Mouse (Mus musculus) forebrain, embryonic 15.5 days (tissue): ENCODE measurements around the gene Opcml. TPM values are rescaled to one million over a fixed set of nuclear protein-coding genes. Genes with fewer than 3 reads are reported as not detected.

ENCODE experiments used
- ATAC-seq: fragments of 200-750 bp; cut with Nextera tagmentation; replicated peaks from 2 replicates; pipeline ENCODE4 v1.8.0; 2017; ENCODE audit warnings: mild to moderate bottlenecking, moderate TSS enrichment, moderate library complexity
- H3K27ac ChIP-seq: fragments of 300-500 bp; sonication (generic); replicated peaks from 2 replicates; pipeline ENCODE4 v1.5.1; 2015; ENCODE audit warnings: mild to moderate bottlenecking, inconsistent platforms
- H3K27me3 ChIP-seq: fragments of 300-500 bp; sonication (generic); 2 replicates; pipeline ENCODE4 v1.6.1; 2015; ENCODE audit warnings: inconsistent platforms
- H3K36me3 ChIP-seq: fragments of 300-500 bp; sonication (generic); 2 replicates; pipeline ENCODE4 v1.6.1; 2015; ENCODE audit warnings: mild to moderate bottlenecking, inconsistent platforms
- H3K4me1 ChIP-seq: fragments of 300-500 bp; sonication (generic); 2 replicates; pipeline ENCODE4 v1.6.1; 2015; ENCODE audit warnings: inconsistent platforms
- H3K4me2 ChIP-seq: fragments of 300-500 bp; sonication (generic); replicated peaks from 2 replicates; pipeline ENCODE4 v1.6.1; 2015; ENCODE audit warnings: mild to moderate bottlenecking, inconsistent platforms
- H3K4me3 ChIP-seq: fragments of 300-500 bp; sonication (generic); 2 replicates; pipeline ENCODE4 v1.5.1; 2015; ENCODE audit warnings: mild to moderate bottlenecking, inconsistent platforms
- H3K9ac ChIP-seq: fragments of 300-500 bp; sonication (generic); replicated peaks from 2 replicates; pipeline ENCODE4 v1.6.1; 2015; ENCODE audit warnings: mild to moderate bottlenecking, inconsistent platforms
- H3K9me3 ChIP-seq: fragments of 300-500 bp; sonication (generic); 2 replicates; pipeline ENCODE4 v1.6.1; 2016; ENCODE audit warnings: inconsistent platforms
- WGBS: fragments of 180-500 bp; shearing (Covaris S2); methylation state at CpG from one replicate; pipeline ENCODE4 v1.1.7; 2015; ENCODE audit warnings: mixed read lengths; 5-methylcytosine and 5-hydroxymethylcytosine counted together
- polyA plus RNA-seq: library from polyadenylated mRNA; unstranded; fragments of >200 nt; fragmentation: Nextera tagmentation; extraction: Ambion mirVana; gene quantifications from 2 replicates; pipeline ENCODE4 v1.2.1, GENCODE M21; 2015

Opcml gene
- polyA plus RNA-seq, 1 experiment from 2014 or later = 54.4 TPM

GRCm38 (mm10) chr9:28806666-28807065 lies 1016.1 kb downstream of the Opcml start:
- no peak overlapping the region for H3K27ac ChIP-seq
- H3K4me2 ChIP-seq = no peak overlapping the region
- no peaks in the 10 kb centered on the region for H3K36me3 ChIP-seq
- H3K4me3 ChIP-seq = no peak overlapping the region
- no peaks in the 10 kb centered on the region for H3K27me3 ChIP-seq
- ATAC-seq = no peak
- no peaks in the 10 kb centered on the region for H3K4me1 ChIP-seq
- no peaks in the 10 kb centered on the region for H3K9me3 ChIP-seq
- no peak overlapping the region for H3K9ac ChIP-seq

GRCm38 (mm10) chr9:28822060-28822459 lies 1031.5 kb downstream of the Opcml start:
- H3K36me3 ChIP-seq = no peaks in the 10 kb centered on the region
- ATAC-seq = peak; percentile 69; the same call in 1 of the 2 replicates
- H3K9ac ChIP-seq = no peak overlapping the region
- no peaks in the 10 kb centered on the region for H3K27me3 ChIP-seq
- no peak overlapping the region for H3K4me2 ChIP-seq
- H3K4me3 ChIP-seq = no peak overlapping the region
- peak overlapping the region; percentile 64 for H3K27ac ChIP-seq
- peaks cover 10% of the 10 kb centered on the region; the same call in 1 of the 2 replicates for H3K4me1 ChIP-seq
- no peaks in the 10 kb centered on the region for H3K9me3 ChIP-seq
- 71% methylated on average over 3 of the region's 3 CpGs for WGBS

GRCm38 (mm10) chr9:28822466-28822865 lies 1031.9 kb downstream of the Opcml start:
- no peak for ATAC-seq
- Histone ChIP-seq H3K4me3 (no peak overlapping the region), H3K4me2 (no peak overlapping the region), H3K9me3 (no peaks in the 10 kb centered on the region), H3K27ac (no peak overlapping the region), H3K4me1 (peaks cover 10% of the 10 kb centered on the region; the same call in 1 of the 2 replicates), H3K27me3 (no peaks in the 10 kb centered on the region), H3K9ac (no peak overlapping the region), H3K36me3 (no peaks in the 10 kb centered on the region)
- WGBS = 79% methylated on average over 5 of the region's 5 CpGs

- no peak overlapping the region for H3K4me3 ChIP-seq
- no peaks in the 10 kb centered on the region for H3K9me3 ChIP-seq
- WGBS = 72% methylated on average over 2 of the region's 2 CpGs
- H3K9ac ChIP-seq = no peak overlapping the region
- H3K4me2 ChIP-seq = no peak overlapping the region
- no peaks in the 10 kb centered on the region for H3K36me3 ChIP-seq
- no peak overlapping the region for H3K27ac ChIP-seq
- ATAC-seq = no peak
- peaks cover 10% of the 10 kb centered on the region; the same call in 1 of the 2 replicates for H3K4me1 ChIP-seq
- H3K27me3 ChIP-seq = no peaks in the 10 kb centered on the region
Measured at GRCm38 (mm10) chr9:28825821-28826220, 1035.2 kb downstream of the Opcml start.

GRCm38 (mm10) chr9:28845961-28846570 lies 1055.5 kb downstream of the Opcml start:
- peaks cover 7% of the 10 kb centered on the region for H3K4me1 ChIP-seq
- H3K4me2 ChIP-seq = no peak overlapping the region
- 8% methylated on average over 2 of the region's 2 CpGs for WGBS
- no peaks in the 10 kb centered on the region for H3K36me3 ChIP-seq
- H3K27ac ChIP-seq = 0 out of 2 replicates have a peak overlapping the region, but pooled peaks have one; percentile 27
- H3K9me3 ChIP-seq = no peaks in the 10 kb centered on the region
- no peak overlapping the region for H3K4me3 ChIP-seq
- no peak overlapping the region for H3K9ac ChIP-seq
- no peak; the same call in 1 of the 2 replicates for ATAC-seq
- H3K27me3 ChIP-seq = no peaks in the 10 kb centered on the region

GRCm38 (mm10) chr9:28855826-28856225 lies 1065.3 kb downstream of the Opcml start:
- 53% methylated on average over 7 of the region's 7 CpGs for WGBS
- ATAC-seq = no peak
- no peak overlapping the region for H3K27ac ChIP-seq
- H3K36me3 ChIP-seq = no peaks in the 10 kb centered on the region
- no peak overlapping the region for H3K9ac ChIP-seq
- H3K27me3 ChIP-seq = no peaks in the 10 kb centered on the region
- H3K4me3 ChIP-seq = no peak overlapping the region
- no peaks in the 10 kb centered on the region for H3K9me3 ChIP-seq
- no peak overlapping the region for H3K4me2 ChIP-seq
- 0 out of 2 replicates have a peak, but pooled peaks cover 2% of the 10 kb centered on the region for H3K4me1 ChIP-seq

- H3K36me3 ChIP-seq = no peaks in the 10 kb centered on the region
- H3K27ac ChIP-seq = no peak overlapping the region
- H3K9ac ChIP-seq = no peak overlapping the region
- no peaks in the 10 kb centered on the region for H3K27me3 ChIP-seq
- H3K4me3 ChIP-seq = no peak overlapping the region
- H3K4me2 ChIP-seq = no peak overlapping the region
- H3K4me1 ChIP-seq = no peaks in the 10 kb centered on the region
- no peaks in the 10 kb centered on the region for H3K9me3 ChIP-seq
- 80% methylated on average over 4 of the region's 4 CpGs for WGBS
- ATAC-seq = no peak
Measured at GRCm38 (mm10) chr9:28861983-28862382, 1071.4 kb downstream of the Opcml start.

- no peak for ATAC-seq
- Histone ChIP-seq H3K4me3 (no peak overlapping the region), H3K27ac (no peak overlapping the region), H3K9ac (no peak overlapping the region), H3K9me3 (no peaks in the 10 kb centered on the region), H3K4me2 (no peak overlapping the region), H3K36me3 (no peaks in the 10 kb centered on the region), H3K27me3 (no peaks in the 10 kb centered on the region), H3K4me1 (no peaks in the 10 kb centered on the region)
- WGBS = 81% methylated on average over 3 of the region's 3 CpGs
Measured at GRCm38 (mm10) chr9:28867256-28867655, 1076.7 kb downstream of the Opcml start.

GRCm38 (mm10) chr9:28870478-28870877 lies 1079.9 kb downstream of the Opcml start:
- Histone ChIP-seq H3K9me3 (no peaks in the 10 kb centered on the region), H3K27me3 (no peaks in the 10 kb centered on the region), H3K4me2 (no peak overlapping the region), H3K36me3 (no peaks in the 10 kb centered on the region), H3K4me3 (no peak overlapping the region), H3K9ac (no peak overlapping the region), H3K27ac (no peak overlapping the region), H3K4me1 (no peaks in the 10 kb centered on the region)
- 49% methylated on average over 1 of the region's 1 CpGs for WGBS
- no peak for ATAC-seq

- H3K4me3 ChIP-seq = no peak overlapping the region
- WGBS = 76% methylated on average over 1 of the region's 1 CpGs
- H3K27ac ChIP-seq = no peak overlapping the region
- H3K27me3 ChIP-seq = no peaks in the 10 kb centered on the region
- no peak for ATAC-seq
- no peaks in the 10 kb centered on the region for H3K9me3 ChIP-seq
- H3K9ac ChIP-seq = no peak overlapping the region
- no peaks in the 10 kb centered on the region for H3K4me1 ChIP-seq
- H3K4me2 ChIP-seq = no peak overlapping the region
- H3K36me3 ChIP-seq = no peaks in the 10 kb centered on the region
Measured at GRCm38 (mm10) chr9:28882566-28882965, 1092.0 kb downstream of the Opcml start.

GRCm38 (mm10) chr9:28891611-28892010 lies 1101.0 kb downstream of the Opcml start:
- Histone ChIP-seq H3K4me2 (no peak overlapping the region), H3K36me3 (no peaks in the 10 kb centered on the region), H3K9ac (no peak overlapping the region), H3K9me3 (no peaks in the 10 kb centered on the region), H3K27me3 (no peaks in the 10 kb centered on the region), H3K27ac (no peak overlapping the region), H3K4me1 (no peaks in the 10 kb centered on the region), H3K4me3 (no peak overlapping the region)
- WGBS = 92% methylated on average over 8 of the region's 8 CpGs
- no peak for ATAC-seq

GRCm38 (mm10) chr9:28903291-28903690 lies 1112.7 kb downstream of the Opcml start:
- ATAC-seq = no peak
- no peaks in the 10 kb centered on the region for H3K4me1 ChIP-seq
- 96% methylated on average over 1 of the region's 1 CpGs for WGBS
- no peak overlapping the region for H3K9ac ChIP-seq
- no peak overlapping the region for H3K4me3 ChIP-seq
- H3K27ac ChIP-seq = no peak overlapping the region
- no peak overlapping the region for H3K4me2 ChIP-seq
- no peaks in the 10 kb centered on the region for H3K36me3 ChIP-seq
- no peaks in the 10 kb centered on the region for H3K9me3 ChIP-seq
- H3K27me3 ChIP-seq = no peaks in the 10 kb centered on the region

- Histone ChIP-seq H3K27me3 (no peaks in the 10 kb centered on the region), H3K9me3 (no peaks in the 10 kb centered on the region), H3K27ac (no peak overlapping the region), H3K4me1 (peaks cover 13% of the 10 kb centered on the region; the same call in 1 of the 2 replicates), H3K4me3 (no peak overlapping the region), H3K36me3 (no peaks in the 10 kb centered on the region), H3K4me2 (no peak overlapping the region), H3K9ac (no peak overlapping the region)
- 94% methylated on average over 4 of the region's 4 CpGs for WGBS
- ATAC-seq = no peak
Measured at GRCm38 (mm10) chr9:28909738-28910137, 1119.2 kb downstream of the Opcml start.
